Mouse (Mus musculus) spleen, adult 2 months (tissue): Measurements from ENCODE around the gene Ptges3l. TPM values are rescaled to one million over a fixed set of nuclear protein-coding genes. Genes with fewer than 3 reads are reported as not detected.

Experiments
- DNase-seq, 2 experiments: peaks; one replicate each; pipeline versions ENCODE4 v3.0.0 to v3.0.0-alpha.2; 2012 to 2021; ENCODE audit warnings: low spot score in 2 of 2, low read depth in 1 of 2
- H3K27ac ChIP-seq: fragments of 200-500 bp; 2 replicates; pipeline ENCODE4 v1.5.1; 2012; ENCODE audit warnings: low read length, inconsistent platforms; ENCODE audit not compliant: insufficient read depth
- H3K27me3 ChIP-seq: fragments of 200-500 bp; 2 replicates; pipeline ENCODE4 v1.6.1; 2012; ENCODE audit warnings: mild to moderate bottlenecking, moderate library complexity, low read length, inconsistent platforms; ENCODE audit not compliant: control insufficient read depth, insufficient read depth
- H3K36me3 ChIP-seq: fragments of 200-500 bp; 2 replicates; pipeline ENCODE4 v1.6.1; 2012; ENCODE audit warnings: mild to moderate bottlenecking, low read length, inconsistent platforms; ENCODE audit not compliant: control insufficient read depth, insufficient read depth
- H3K4me1 ChIP-seq: fragments of 200-500 bp; 2 replicates; pipeline ENCODE4 v1.6.1; 2011; ENCODE audit warnings: inconsistent platforms; ENCODE audit not compliant: control insufficient read depth, insufficient read depth, insufficient read length
- H3K4me3 ChIP-seq: fragments of 200-500 bp; 2 replicates; pipeline ENCODE4 v1.5.1; 2011; ENCODE audit warnings: mild to moderate bottlenecking, inconsistent platforms; ENCODE audit not compliant: insufficient read depth, insufficient read length; ENCODE audit errors: extremely low read depth
- CTCF ChIP-seq: fragments of 200-500 bp; IDR thresholded peaks from 2 replicates; pipeline ENCODE4 v1.5.1; 2011; ENCODE audit warnings: mild to moderate bottlenecking, inconsistent platforms; ENCODE audit not compliant: insufficient read depth, insufficient read length, insufficient replicate concordance; ENCODE audit errors: extremely low read depth
- POLR2A ChIP-seq: fragments of 200-500 bp; IDR thresholded peaks from 2 replicates; pipeline ENCODE4 v1.6.1; 2011; ENCODE audit warnings: low read depth, low read length, inconsistent platforms
- WGBS: fragments of 180-500 bp; shearing (Covaris S2); methylation state at CpG from one replicate; pipeline ENCODE4 v1.1.7; 2018; 5-methylcytosine and 5-hydroxymethylcytosine counted together
- polyA plus RNA-seq: library from polyadenylated mRNA; depleted of rRNA; stranded (reverse); fragments of >200 nt; gene quantifications from 2 replicates; pipeline ENCODE4 v1.2.3, GENCODE M21; 2012

Ptges3l gene
- polyA plus RNA-seq, 1 experiment, result 1.1 TPM

DNA sequence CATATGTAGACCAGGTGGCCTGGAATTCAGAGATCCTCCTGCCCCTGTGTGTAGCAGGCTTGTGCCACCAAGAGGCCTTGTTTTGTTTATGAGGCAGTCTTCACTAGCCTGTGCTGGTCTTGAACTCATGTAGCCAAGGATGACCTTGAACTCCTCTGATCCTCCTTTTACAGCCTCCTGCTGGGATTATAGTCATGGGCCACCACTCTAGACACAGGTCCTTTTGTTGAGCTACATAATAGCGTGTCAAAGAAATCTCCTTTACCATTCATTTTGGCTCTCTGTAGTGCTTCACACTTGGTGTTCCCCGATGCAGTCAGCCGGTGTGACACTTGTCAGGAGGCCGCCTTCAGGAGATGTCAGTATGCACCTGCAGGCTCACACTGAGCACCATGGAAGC is 11.8 kb upstream of the Ptges3l start:
- peaks cover 12% of the 10 kb centered on the region for H3K36me3 ChIP-seq
- TF ChIP-seq POLR2A (no peak), CTCF (no peak)
- no peaks in the 10 kb centered on the region for H3K27me3 ChIP-seq
- 92% methylated on average over 4 of the region's 4 CpGs for WGBS
- DNase-seq, result no peak
- H3K4me3 ChIP-seq, result no peak overlapping the region
- no peak overlapping the region for H3K27ac ChIP-seq
- no peaks in the 10 kb centered on the region for H3K4me1 ChIP-seq

DNA sequence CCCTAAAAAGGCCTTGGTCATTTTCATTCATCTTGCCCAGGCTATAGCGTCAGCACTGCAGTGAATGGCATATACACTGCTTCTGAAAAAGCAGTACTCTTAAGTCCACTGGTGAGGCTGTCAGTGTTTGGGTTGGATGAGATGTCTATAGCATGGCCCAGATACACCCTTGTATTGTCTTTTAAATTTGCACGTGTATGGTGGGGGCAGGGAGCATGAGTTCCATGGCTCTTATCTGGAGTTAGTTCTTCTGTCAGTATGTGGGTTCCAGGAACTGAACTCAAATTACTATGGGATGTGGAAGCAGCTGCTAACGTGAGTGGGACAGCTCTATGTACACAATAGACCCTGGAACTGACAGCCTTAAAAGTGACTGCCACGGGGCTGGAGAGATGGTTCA is 10.7 kb upstream of the Ptges3l start:
- Histone ChIP-seq H3K4me3 (no peak overlapping the region), H3K4me1 (no peaks in the 10 kb centered on the region), H3K27me3 (no peaks in the 10 kb centered on the region), H3K27ac (no peak overlapping the region), H3K36me3 (peaks cover 16% of the 10 kb centered on the region)
- no peak for DNase-seq
- 80% methylated on average over 4 of the region's 4 CpGs for WGBS
- TF ChIP-seq POLR2A (no peak), CTCF (no peak)

DNA sequence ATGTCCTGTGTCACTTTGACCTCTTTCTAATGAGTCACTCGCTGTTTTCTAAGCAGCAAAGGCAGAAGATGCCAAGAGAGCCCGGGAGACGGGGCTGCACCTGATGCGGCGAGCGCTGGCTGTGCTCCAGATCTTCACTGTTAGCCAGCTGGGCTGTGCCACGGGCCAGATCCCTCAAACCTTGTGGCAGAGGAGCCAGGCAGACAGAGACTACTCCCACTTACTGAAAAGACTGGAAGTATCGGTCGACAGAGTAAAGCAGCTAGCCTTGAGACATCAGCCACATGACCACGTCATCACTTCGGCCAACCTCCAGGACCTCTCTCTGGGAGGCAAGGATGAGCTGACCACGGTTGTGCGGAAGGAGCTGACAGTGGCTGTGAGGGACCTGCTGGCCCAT is 8.3 kb upstream of the Ptges3l start:
- Histone ChIP-seq H3K27ac (no peak overlapping the region), H3K4me3 (no peak overlapping the region), H3K36me3 (peaks cover 19% of the 10 kb centered on the region), H3K27me3 (no peaks in the 10 kb centered on the region), H3K4me1 (no peaks in the 10 kb centered on the region)
- no peak for TF ChIP-seq CTCF
- 92% methylated on average over 13 of the region's 13 CpGs for WGBS
- no peak for DNase-seq

DNA sequence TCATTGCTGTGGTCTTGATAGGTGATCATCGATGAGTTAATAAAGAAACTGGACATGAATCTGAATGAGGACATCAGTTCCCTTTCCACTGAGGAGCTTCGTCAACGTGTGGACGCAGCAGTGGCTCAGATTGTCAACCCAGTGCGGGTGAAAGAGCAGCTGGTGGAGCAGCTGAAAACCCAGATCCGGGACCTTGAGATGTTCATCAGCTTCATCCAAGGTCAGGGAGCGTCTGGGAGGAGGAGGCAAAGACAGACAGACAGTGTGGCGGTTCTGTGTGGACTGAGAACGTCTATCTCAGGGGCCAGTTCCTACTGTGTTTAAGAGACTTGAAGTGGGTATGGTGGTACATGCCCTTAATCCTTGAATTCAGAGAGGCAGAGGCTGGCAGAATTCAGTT is 6.2 kb upstream of the Ptges3l start:
- 91% methylated on average over 9 of the region's 9 CpGs for WGBS
- Histone ChIP-seq H3K4me3 (no peak overlapping the region), H3K4me1 (no peaks in the 10 kb centered on the region), H3K27me3 (no peaks in the 10 kb centered on the region), H3K27ac (no peak overlapping the region), H3K36me3 (peaks cover 19% of the 10 kb centered on the region)
- no peak for DNase-seq
- TF ChIP-seq POLR2A (no peak), CTCF (no peak)

DNA sequence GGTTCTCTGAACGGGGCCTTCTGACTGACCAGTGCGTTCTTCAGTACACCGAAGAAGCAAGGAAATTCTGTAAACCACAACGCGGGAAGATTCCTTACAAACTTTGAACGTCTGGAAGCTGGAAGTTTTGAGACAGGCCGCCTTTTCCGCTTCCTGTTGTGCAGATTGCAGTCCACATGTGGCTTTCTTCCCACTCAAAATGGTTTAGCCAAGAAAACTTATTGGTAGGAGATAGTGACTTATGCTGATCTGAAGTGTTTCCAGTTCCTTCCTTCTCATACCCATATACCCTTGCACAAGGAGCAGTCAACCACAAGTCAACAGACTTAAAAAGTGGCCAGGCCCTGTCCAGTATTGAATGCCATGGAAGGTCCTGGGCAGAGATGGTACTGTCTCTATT is 1.0 kb upstream of the Ptges3l start:
- WGBS, result 69% methylated on average over 8 of the region's 8 CpGs
- H3K36me3 ChIP-seq, result peaks cover 6% of the 10 kb centered on the region
- H3K27me3 ChIP-seq, result no peaks in the 10 kb centered on the region
- peaks cover 6% of the 10 kb centered on the region for H3K4me1 ChIP-seq
- TF ChIP-seq POLR2A, result no peak
- no peak for TF ChIP-seq CTCF
- no peak overlapping the region for H3K4me3 ChIP-seq
- DNase-seq, result no peak
- no peak overlapping the region for H3K27ac ChIP-seq

DNA sequence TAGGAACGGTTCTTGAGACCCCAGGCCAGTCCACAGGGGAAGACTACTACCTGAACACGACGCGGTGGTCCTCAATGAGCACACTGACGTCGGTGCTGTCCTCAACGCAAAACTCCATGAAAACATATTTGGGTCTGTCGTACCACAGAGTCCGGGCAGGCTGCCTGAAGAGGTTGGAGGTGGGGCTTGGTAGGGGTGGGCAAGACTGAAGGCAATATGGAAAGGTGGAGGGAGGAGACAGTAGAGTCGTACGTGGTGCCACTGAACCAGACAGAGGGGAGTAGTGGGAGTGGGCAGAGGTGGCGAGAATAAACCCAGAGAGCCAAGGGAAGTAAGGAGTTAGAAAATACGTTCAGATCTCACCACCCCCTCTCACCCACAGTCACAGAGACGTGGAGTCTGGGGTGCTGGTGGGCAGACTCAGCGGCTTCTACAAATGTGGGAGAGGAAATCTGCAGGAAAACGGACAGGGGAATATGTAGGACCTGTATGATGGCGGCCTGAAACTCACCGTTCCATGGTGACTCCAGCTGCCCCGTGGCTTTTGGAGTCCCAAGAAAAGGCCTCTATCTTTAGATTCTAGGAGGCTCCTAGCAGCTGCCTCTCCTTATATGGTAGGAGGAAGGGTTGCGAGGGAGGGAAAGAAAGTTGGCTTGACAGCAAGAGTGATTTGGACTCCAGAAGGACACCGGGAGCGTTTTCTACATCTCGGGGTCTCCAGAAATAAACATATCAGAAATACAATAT is 855 bp downstream of the Ptges3l start, which contains the start of gene Gm27029:
Gene Gm27029, minus strand, starts transcription at position 692 of the 747 bp plus-strand sequence.
- DNase-seq, result no peak
- H3K4me1 ChIP-seq, result peaks cover 6% of the 10 kb centered on the region
- peak within 1 kb of the TSS; percentile 95 for H3K4me3 ChIP-seq
- peaks cover under 1% of the 10 kb centered on the region; the same call in 1 of the 2 replicates for H3K36me3 ChIP-seq
- peak within 1 kb of the TSS; percentile 86 for H3K27ac ChIP-seq
- 9% methylated on average over 23 of the region's 23 CpGs for WGBS
- H3K27me3 ChIP-seq, result no peaks in the 10 kb centered on the region
- no peak for TF ChIP-seq POLR2A
- no peak for TF ChIP-seq CTCF

DNA sequence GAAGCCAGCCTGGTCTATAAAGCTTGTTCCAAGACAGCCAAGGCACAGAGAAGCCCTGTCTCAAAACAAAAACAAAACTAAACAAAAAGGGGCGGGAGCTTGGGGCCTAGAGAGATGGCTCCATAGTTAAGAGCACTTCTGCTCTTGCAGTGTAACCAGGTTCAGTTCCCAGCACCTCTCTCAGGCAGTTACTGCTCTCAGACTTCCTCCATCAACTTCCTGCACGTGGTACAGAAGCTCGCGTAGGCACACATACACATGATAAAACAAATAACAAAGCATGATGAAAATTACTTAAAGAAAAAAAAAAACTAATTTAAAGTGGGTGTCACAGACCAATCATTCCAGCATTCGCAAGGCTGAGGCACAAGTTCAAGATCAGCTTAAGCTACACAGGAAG is 5.0 kb downstream of the Ptges3l start:
- TF ChIP-seq POLR2A (no peak), CTCF (no peak)
- Histone ChIP-seq H3K27me3 (no peaks in the 10 kb centered on the region), H3K4me3 (no peak overlapping the region), H3K4me1 (peaks cover 11% of the 10 kb centered on the region; the same call in 1 of the 2 replicates), H3K27ac (no peak overlapping the region), H3K36me3 (no peaks in the 10 kb centered on the region)
- 78% methylated on average over 5 of the region's 5 CpGs for WGBS
- no peak for DNase-seq
